Mouse (Mus musculus) monocyte, adult 2 months (primary cell): ENCODE data around the gene Jam2.

Source experiments
- DNase-seq, 2 experiments: peaks; one replicate each; pipeline ENCODE4 v3.0.0; 2022; ENCODE audit warnings: low spot score in 2 of 2, low read depth in 1 of 2

The Jam2 gene

GRCm38 (mm10) chr16:84774003-84774703, at the start of gene Jam2:
Jam2 (plus strand) TSS chr16:84774123.
- DNase-seq, result no peak

GRCm38 (mm10) chr16:84734806-84735165, 39.1 kb upstream of the Jam2 start:
- no peak for DNase-seq

- DNase-seq, result peak; percentile 90 to 95
These were observed 38.5 kb upstream of the Jam2 start, which contains the start of gene Mrpl39 for GRCm38 (mm10) chr16:84735166-84736105. Mrpl39 (minus strand) TSS chr16:84735742.

- DNase-seq, result no peak
These were observed 36.6 kb upstream of the Jam2 start for GRCm38 (mm10) chr16:84737358-84737757.

- DNase-seq, result no peak
These were observed 29.0 kb upstream of the Jam2 start for GRCm38 (mm10) chr16:84744703-84745490.

- no peak for DNase-seq
These were observed 28.1 kb upstream of the Jam2 start for GRCm38 (mm10) chr16:84745721-84746306.

GRCm38 (mm10) chr16:84767956-84768355, 6.0 kb upstream of the Jam2 start:
- no peak for DNase-seq

GRCm38 (mm10) chr16:84769182-84769581, 4.7 kb upstream of the Jam2 start:
- no peak for DNase-seq

- no peak for DNase-seq
These were observed 4.1 kb upstream of the Jam2 start for GRCm38 (mm10) chr16:84769619-84770464.

GRCm38 (mm10) chr16:84770891-84771290, 3.0 kb upstream of the Jam2 start:
- DNase-seq, result no peak

GRCm38 (mm10) chr16:84771461-84771860, 2.5 kb upstream of the Jam2 start:
- no peak for DNase-seq

- no peak for DNase-seq
These were observed 1.2 kb upstream of the Jam2 start for GRCm38 (mm10) chr16:84772496-84773267.

- DNase-seq, result no peak
These were observed 558 bp upstream of the Jam2 start for GRCm38 (mm10) chr16:84773268-84773861.

GRCm38 (mm10) chr16:84774761-84775231, 873 bp downstream of the Jam2 start:
- no peak for DNase-seq

GRCm38 (mm10) chr16:84775356-84775755, 1.4 kb downstream of the Jam2 start:
- DNase-seq, result no peak

- no peak for DNase-seq
These were observed 2.3 kb downstream of the Jam2 start for GRCm38 (mm10) chr16:84776089-84776784.

GRCm38 (mm10) chr16:84778431-84778830, 4.5 kb downstream of the Jam2 start:
- DNase-seq, result no peak
